Mouse (Mus musculus): ENCODE measurements around the gene Wdr93.

- TF ChIP-seq GATA1 (IDR thresholded peaks at IDR 0.05; ENCODE audit: low read length) (no peak), TAL1 (IDR thresholded peaks at IDR 0.05; ENCODE audit: low read length) (no peak)
Measured at GRCm38 (mm10) chr7:79803887-79804286, 60.9 kb downstream of the Wdr93 start.

Measured in erythroblast, embryonic 14.5 days (primary cell).